Mouse (Mus musculus) thymus, adult 2 months (tissue): ENCODE measurements at regions not wholly inside any gene's neighbourhood (a gene's known extent, or its start where the extent isn't known, plus 50 kb on each side); places are given as distances from the start of the nearest gene placed in this dataset.

Source experiments
- CTCF ChIP-seq: fragments of 200-500 bp; IDR thresholded peaks from 2 replicates; pipeline ENCODE4 v1.5.1; 2012; ENCODE audit warnings: mild to moderate bottlenecking, control low read depth, low read length, moderate library complexity, borderline replicate concordance; ENCODE audit not compliant: control insufficient read depth, poor library complexity, insufficient read depth; ENCODE audit errors: extremely low read depth
- POLR2A ChIP-seq: fragments of 200-500 bp; IDR thresholded peaks from 2 replicates; pipeline ENCODE4 v1.6.1; 2012; ENCODE audit warnings: mild to moderate bottlenecking, low read length, control low read depth, moderate library complexity; ENCODE audit not compliant: control insufficient read depth, poor library complexity, insufficient read depth; ENCODE audit errors: extremely low read depth

DNA sequence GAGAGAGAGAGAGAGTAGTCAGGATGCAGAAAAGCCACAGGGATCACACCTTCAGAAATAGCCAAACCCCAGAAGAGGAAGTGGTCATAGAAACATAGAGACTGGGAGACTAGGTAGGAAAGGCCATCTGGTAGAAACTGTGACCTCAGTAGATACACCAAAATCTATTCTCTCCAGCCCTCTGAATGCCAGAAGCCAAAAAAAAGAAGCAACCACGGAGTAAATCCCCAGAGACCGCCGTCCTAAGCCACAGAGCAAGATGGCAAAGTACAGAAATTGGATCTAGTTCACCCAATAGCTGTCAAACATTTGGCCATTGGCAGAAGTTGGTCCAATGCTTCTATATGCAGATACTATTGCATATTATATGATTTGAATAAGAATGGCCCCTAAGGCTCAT is 86.5 kb upstream of the Usp24 start:
- TF ChIP-seq POLR2A (no peak), CTCF (no peak)
